Mouse (Mus musculus): ENCODE measurements around the gene Ltf.

GRCm38 (mm10) chr9:111001621-111002020 lies 17.4 kb upstream of the Ltf start:
- TF ChIP-seq POLR2A (IDR thresholded peaks at IDR 0.05; ENCODE audit: borderline replicate concordance, extremely low read depth, insufficient read depth, insufficient read length, poor library complexity, severe bottlenecking) (no peak), CTCF (IDR thresholded peaks at IDR 0.05; ENCODE audit: borderline replicate concordance, extremely low read depth, insufficient read depth, insufficient read length) (no peak)

All from brain, embryonic 14.5 days (tissue).